Mouse (Mus musculus): ENCODE results near the gene Olfr502. TPM values are rescaled to one million over a fixed set of nuclear protein-coding genes. Genes with fewer than 3 reads are reported as not detected.
"Not testable (repeated sequence)": the region's sequence is repeated elsewhere in the genome, so short reads cannot be mapped to it uniquely, and the experiment has no call there.

Olfr502 gene
- total RNA-seq (2014; rRNA removed; ENCODE audit: low replicate concordance): not detected in 2 replicates
- polyA plus RNA-seq (2015; fragmentation: Nextera tagmentation; extraction: Ambion mirVana): not detected in 2 replicates

- H3K4me3 ChIP-seq (ENCODE audit: low read depth, low read length): no peak within 1 kb of the TSS
- WGBS: 53% methylated on average over 1 of the region's 1 CpGs
- no peak within 1 kb of the TSS for H3K4me2 ChIP-seq (ENCODE audit: low read depth, low read length)
- H3K9ac ChIP-seq (replicated peaks; ENCODE audit: low read depth, low read length): no peak within 1 kb of the TSS
- DNase-seq (ENCODE audit: low spot score) (no peak), ATAC-seq (ENCODE audit: insufficient read depth, low read depth) (no peak)
- H3K9me3 ChIP-seq (replicated peaks; ENCODE audit: control insufficient read depth, low read length): no peaks in the 10 kb centered on the region
- H3K27me3 ChIP-seq (ENCODE audit: control insufficient read depth, insufficient read depth, low read length): no peaks in the 10 kb centered on the region
- TF ChIP-seq CTCF (IDR thresholded peaks at IDR 0.05; ENCODE audit: low read depth): no peak
- TF ChIP-seq EP300 (IDR thresholded peaks at IDR 0.05; ENCODE audit: low read depth): no peak
- H3K27ac ChIP-seq (ENCODE audit: low read depth): no peak within 1 kb of the TSS
- H3K36me3 ChIP-seq (replicated peaks; ENCODE audit: control insufficient read depth, insufficient read depth, low read length): no peaks in the 10 kb centered on the region
- no peaks in the 10 kb centered on the region for H3K4me1 ChIP-seq (ENCODE audit: control insufficient read depth, insufficient read depth)
These were observed at the start of gene Olfr502 for GRCm38 (mm10) chr7:108524965-108525364. TSS of gene Olfr502 (minus strand) at chr7:108525065.

- ATAC-seq (ENCODE audit: insufficient read depth, low read depth) (no peak), DNase-seq (ENCODE audit: low spot score) (no peak)
- 54% methylated on average over 1 of the region's 1 CpGs for WGBS
- Histone ChIP-seq H3K4me1 (ENCODE audit: control insufficient read depth, insufficient read depth) (no peaks in the 10 kb centered on the region), H3K27me3 (ENCODE audit: control insufficient read depth, insufficient read depth, low read length) (no peaks in the 10 kb centered on the region), H3K4me2 (ENCODE audit: low read depth, low read length) (no peak within 1 kb of the TSS), H3K27ac (ENCODE audit: low read depth) (no peak within 1 kb of the TSS), H3K4me3 (ENCODE audit: low read depth, low read length) (no peak within 1 kb of the TSS), H3K9ac (replicated peaks; ENCODE audit: low read depth, low read length) (no peak within 1 kb of the TSS), H3K36me3 (replicated peaks; ENCODE audit: control insufficient read depth, insufficient read depth, low read length) (no peaks in the 10 kb centered on the region), H3K9me3 (replicated peaks; ENCODE audit: control insufficient read depth, low read length) (0 out of 2 replicates have a peak, but pooled peaks cover 9% of the 10 kb centered on the region)
- TF ChIP-seq EP300 (IDR thresholded peaks at IDR 0.05; ENCODE audit: low read depth) (no peak), CTCF (IDR thresholded peaks at IDR 0.05; ENCODE audit: low read depth) (no peak)
These were observed 40.8 kb upstream of the Olfr502 start, which contains the start of gene Olfr504 for GRCm38 (mm10) chr7:108565693-108566092. TSS of gene Olfr504 (minus strand) at chr7:108565793.

- 53% methylated on average over 1 of the region's 1 CpGs for WGBS
- H3K27me3 ChIP-seq (ENCODE audit: control insufficient read depth, insufficient read depth, low read length); ATAC-seq (ENCODE audit: insufficient read depth, low read depth); H3K4me3 ChIP-seq (ENCODE audit: low read depth, low read length); DNase-seq (ENCODE audit: low spot score); H3K27ac ChIP-seq (ENCODE audit: low read depth); H3K36me3 ChIP-seq (replicated peaks; ENCODE audit: control insufficient read depth, insufficient read depth, low read length); H3K9me3 ChIP-seq (replicated peaks; ENCODE audit: control insufficient read depth, low read length); H3K9ac ChIP-seq (replicated peaks; ENCODE audit: low read depth, low read length); H3K4me2 ChIP-seq (ENCODE audit: low read depth, low read length); H3K4me1 ChIP-seq (ENCODE audit: control insufficient read depth, insufficient read depth): not testable (repeated sequence)
These were observed 19.4 kb upstream of the Olfr502 start, which contains the start of gene Olfr503 for GRCm38 (mm10) chr7:108544227-108544626. TSS of gene Olfr503 (plus strand) at chr7:108544527.

- 72% methylated on average over 13 of the region's 13 CpGs for WGBS
- Histone ChIP-seq H3K36me3 (replicated peaks; ENCODE audit: control insufficient read depth, insufficient read depth, low read length) (no peaks in the 10 kb centered on the region), H3K9me3 (replicated peaks; ENCODE audit: control insufficient read depth, low read length) (0 out of 2 replicates have a peak, but pooled peaks cover 5% of the 10 kb centered on the region), H3K4me2 (ENCODE audit: low read depth, low read length) (no peak overlapping the region), H3K4me3 (ENCODE audit: low read depth, low read length) (no peak overlapping the region), H3K27ac (ENCODE audit: low read depth) (no peak overlapping the region), H3K27me3 (ENCODE audit: control insufficient read depth, insufficient read depth, low read length) (no peaks in the 10 kb centered on the region), H3K9ac (replicated peaks; ENCODE audit: low read depth, low read length) (no peak overlapping the region), H3K4me1 (ENCODE audit: control insufficient read depth, insufficient read depth) (no peaks in the 10 kb centered on the region)
- TF ChIP-seq CTCF (IDR thresholded peaks at IDR 0.05; ENCODE audit: low read depth) (no peak), EP300 (IDR thresholded peaks at IDR 0.05; ENCODE audit: low read depth) (no peak)
- ATAC-seq (ENCODE audit: insufficient read depth, low read depth) (no peak), DNase-seq (ENCODE audit: low spot score) (no peak)
These were observed 17.6 kb upstream of the Olfr502 start for GRCm38 (mm10) chr7:108542416-108542815.

Other genes starting within 250 kb of the Olfr502 start
- gene Olfr490, start 236.1 kb downstream of the Olfr502 start, total RNA-seq (2014; rRNA removed; ENCODE audit: low replicate concordance): not detected in 2 replicates
- not detected in 2 replicates for gene Olfr490, start 236.1 kb downstream of the Olfr502 start, polyA plus RNA-seq (2015; fragmentation: Nextera tagmentation; extraction: Ambion mirVana)
- not detected in 2 replicates for gene Olfr491, start 211.6 kb downstream of the Olfr502 start, total RNA-seq (2014; rRNA removed; ENCODE audit: low replicate concordance)
- not detected in 2 replicates for gene Olfr491, start 211.6 kb downstream of the Olfr502 start, polyA plus RNA-seq (2015; fragmentation: Nextera tagmentation; extraction: Ambion mirVana)
- not detected in 2 replicates for gene Olfr492, start 201.4 kb downstream of the Olfr502 start, total RNA-seq (2014; rRNA removed; ENCODE audit: low replicate concordance)
- not detected in 2 replicates for gene Olfr492, start 201.4 kb downstream of the Olfr502 start, polyA plus RNA-seq (2015; fragmentation: Nextera tagmentation; extraction: Ambion mirVana)
- gene Olfr493, start 178.1 kb downstream of the Olfr502 start, total RNA-seq (2014; rRNA removed; ENCODE audit: low replicate concordance): not detected in 2 replicates
- not detected in 2 replicates for gene Olfr493, start 178.1 kb downstream of the Olfr502 start, polyA plus RNA-seq (2015; fragmentation: Nextera tagmentation; extraction: Ambion mirVana)
- not detected in 2 replicates for gene Olfr494, start 159.7 kb downstream of the Olfr502 start, total RNA-seq (2014; rRNA removed; ENCODE audit: low replicate concordance)
- gene Olfr494, start 159.7 kb downstream of the Olfr502 start, polyA plus RNA-seq (2015; fragmentation: Nextera tagmentation; extraction: Ambion mirVana): not detected in 2 replicates
- not detected in 2 replicates for gene Olfr495, start 131.9 kb downstream of the Olfr502 start, total RNA-seq (2014; rRNA removed; ENCODE audit: low replicate concordance)
- not detected in 2 replicates for gene Olfr495, start 131.9 kb downstream of the Olfr502 start, polyA plus RNA-seq (2015; fragmentation: Nextera tagmentation; extraction: Ambion mirVana)
- not detected in 2 replicates for gene Olfr497, start 104.6 kb downstream of the Olfr502 start, total RNA-seq (2014; rRNA removed; ENCODE audit: low replicate concordance)
- gene Olfr497, start 104.6 kb downstream of the Olfr502 start, polyA plus RNA-seq (2015; fragmentation: Nextera tagmentation; extraction: Ambion mirVana): not detected in 2 replicates
- gene Olfr498, start 59.7 kb downstream of the Olfr502 start, total RNA-seq (2014; rRNA removed; ENCODE audit: low replicate concordance): not detected in 2 replicates
- gene Olfr498, start 59.7 kb downstream of the Olfr502 start, polyA plus RNA-seq (2015; fragmentation: Nextera tagmentation; extraction: Ambion mirVana): not detected in 2 replicates
- gene Olfr503, start 19.5 kb upstream of the Olfr502 start, total RNA-seq (2014; rRNA removed; ENCODE audit: low replicate concordance): not detected in 2 replicates
- gene Olfr503, start 19.5 kb upstream of the Olfr502 start, polyA plus RNA-seq (2015; fragmentation: Nextera tagmentation; extraction: Ambion mirVana): not detected in 2 replicates
- gene Olfr504, start 40.7 kb upstream of the Olfr502 start, total RNA-seq (2014; rRNA removed; ENCODE audit: low replicate concordance): not detected in 2 replicates
- gene Olfr504, start 40.7 kb upstream of the Olfr502 start, polyA plus RNA-seq (2015; fragmentation: Nextera tagmentation; extraction: Ambion mirVana): not detected in 2 replicates
- gene Olfr506, start 85.7 kb upstream of the Olfr502 start, total RNA-seq (2014; rRNA removed; ENCODE audit: low replicate concordance): not detected in 2 replicates
- gene Olfr506, start 85.7 kb upstream of the Olfr502 start, polyA plus RNA-seq (2015; fragmentation: Nextera tagmentation; extraction: Ambion mirVana): not detected in 2 replicates
- not detected in 2 replicates for gene Olfr507, start 96.7 kb upstream of the Olfr502 start, total RNA-seq (2014; rRNA removed; ENCODE audit: low replicate concordance)
- gene Olfr507, start 96.7 kb upstream of the Olfr502 start, polyA plus RNA-seq (2015; fragmentation: Nextera tagmentation; extraction: Ambion mirVana): not detected in 2 replicates
- gene Olfr508, start 104.9 kb upstream of the Olfr502 start, total RNA-seq (2014; rRNA removed; ENCODE audit: low replicate concordance): not detected in 2 replicates
- gene Olfr508, start 104.9 kb upstream of the Olfr502 start, polyA plus RNA-seq (2015; fragmentation: Nextera tagmentation; extraction: Ambion mirVana): not detected in 2 replicates
- gene Olfr509, start 126.8 kb upstream of the Olfr502 start, total RNA-seq (2014; rRNA removed; ENCODE audit: low replicate concordance): not detected in 2 replicates
- not detected in 2 replicates for gene Olfr509, start 126.8 kb upstream of the Olfr502 start, polyA plus RNA-seq (2015; fragmentation: Nextera tagmentation; extraction: Ambion mirVana)
- not detected in 2 replicates for gene Olfr510, start 141.4 kb upstream of the Olfr502 start, total RNA-seq (2014; rRNA removed; ENCODE audit: low replicate concordance)
- not detected in 2 replicates for gene Olfr510, start 141.4 kb upstream of the Olfr502 start, polyA plus RNA-seq (2015; fragmentation: Nextera tagmentation; extraction: Ambion mirVana)
- not detected in 2 replicates for gene Olfr512, start 188.3 kb upstream of the Olfr502 start, total RNA-seq (2014; rRNA removed; ENCODE audit: low replicate concordance)
- not detected in 2 replicates for gene Olfr512, start 188.3 kb upstream of the Olfr502 start, polyA plus RNA-seq (2015; fragmentation: Nextera tagmentation; extraction: Ambion mirVana)
- not detected in 2 replicates for gene Olfr513, start 225.9 kb upstream of the Olfr502 start, total RNA-seq (2014; rRNA removed; ENCODE audit: low replicate concordance)
- not detected in 2 replicates for gene Olfr513, start 225.9 kb upstream of the Olfr502 start, polyA plus RNA-seq (2015; fragmentation: Nextera tagmentation; extraction: Ambion mirVana)

All from heart, postnatal 0 days (tissue).